12 mouse cellular contexts compared by ENCODE assay signal in genomic region chr5:120643365-120644085, GRCm38 (mm10). TPM values are rescaled to one million over a fixed set of nuclear protein-coding genes. Genes with fewer than 3 reads are reported as not detected.
DNase-seq lines count a peak whose midpoint lies in the region; ATAC-seq lines count a peak whose summit lies in the region.
"Had no signal": no experiment of that assay in that cellular context is flagged by ENCODE, and none has a peak within 500 bp of the region (broad histone marks: within the 10 kb centered on the region; RNA-seq: fewer than 3 reads in every experiment).

No protein-coding gene starts in this region.

- DNase-seq in kidney, adult 18-20 months = peak; percentile 43
- DNase-seq in Muller cell, postnatal 12 days (ENCODE audit: inconsistent ontology term) = peak; percentile 92
- DNase-seq in cerebellum, adult 11-12 months = peak; percentile 77
- peak; percentile 58 to 75 for DNase-seq in kidney, postnatal 25 days
- DNase-seq in thymus, postnatal 0 days (ENCODE audit: low spot score) = no peak
- DNase-seq in left cerebral cortex, postnatal 25 days (ENCODE audit: low spot score in 2 of 2) = no peak
- no peak for DNase-seq in embryonic facial prominence, embryonic 10.5 days (ENCODE audit: low spot score)
- DNase-seq: forebrain, postnatal 0 days had no signal

- intact Hi-C loops in left cerebral cortex, postnatal 25 days (cut with DNase I) = no loop called here

- no peak overlapping the region for H3K27ac ChIP-seq in kidney, embryonic 15.5 days
- H3K27ac ChIP-seq in embryonic facial prominence, embryonic 10.5 days (replicated peaks) = no peak overlapping the region
- H3K27ac ChIP-seq: stomach, postnatal 0 days had no signal

- no peaks in the 10 kb centered on the region for H3K9me3 ChIP-seq in kidney, embryonic 15.5 days (replicated peaks)
- H3K9me3 ChIP-seq in embryonic facial prominence, embryonic 10.5 days = no peaks in the 10 kb centered on the region

- H3K27me3 ChIP-seq in kidney, embryonic 15.5 days = peaks cover 22% of the 10 kb centered on the region
- H3K27me3 ChIP-seq in embryonic facial prominence, embryonic 10.5 days (replicated peaks; ENCODE audit: low read depth, poor library complexity, severe bottlenecking) = peaks cover 28% of the 10 kb centered on the region

- H3K9ac ChIP-seq in kidney, embryonic 15.5 days = no peak overlapping the region
- H3K9ac ChIP-seq: forebrain, postnatal 0 days had no signal

- no peak overlapping the region for H3K4me3 ChIP-seq in kidney, embryonic 15.5 days (replicated peaks)
- H3K4me3 ChIP-seq in embryonic facial prominence, embryonic 10.5 days = no peak overlapping the region

- H3K4me1 ChIP-seq in kidney, embryonic 15.5 days = peaks cover 16% of the 10 kb centered on the region
- peaks cover 2% of the 10 kb centered on the region for H3K4me1 ChIP-seq in embryonic facial prominence, embryonic 10.5 days

- H3K4me2 ChIP-seq in kidney, embryonic 15.5 days = no peak overlapping the region

- no peak for ATAC-seq in kidney, embryonic 15.5 days (replicated peaks; ENCODE audit: low FRiP score)
- ATAC-seq: forebrain, postnatal 0 days had no signal

- 60% methylated on average over 14 of the region's 14 CpGs for WGBS in kidney, embryonic 15.5 days
- 81% methylated on average over 14 of the region's 14 CpGs for WGBS in embryonic facial prominence, embryonic 10.5 days

- no peaks in the 10 kb centered on the region for H3K36me3 ChIP-seq in kidney, embryonic 15.5 days
- no peaks in the 10 kb centered on the region for H3K36me3 ChIP-seq in embryonic facial prominence, embryonic 10.5 days (replicated peaks)

RNA-seq across cellular contexts. Expression of gene Rasal1, which starts 5.1 kb away (rescaled TPM):
- 0.58 and 0.89 TPM in 2 replicates for polyA plus RNA-seq in kidney, embryonic 15.5 days (2015; fragmentation: Nextera tagmentation; extraction: Ambion mirVana)
- 11.4 and 11.8 TPM in 2 replicates for polyA plus RNA-seq in thymus, postnatal 0 days (2015; fragmentation: Nextera tagmentation; extraction: Ambion mirVana)
- total RNA-seq in left cerebral cortex, postnatal 25 days (2021) = 10 to 100 TPM; 81.0 to 82.3 TPM
- 0.07 and 0.14 TPM in 2 replicates for polyA plus RNA-seq in embryonic facial prominence, embryonic 10.5 days (2016; fragmentation: Nextera tagmentation; extraction: Ambion mirVana)

RNA-seq across cellular contexts. Expression of gene Cfap73, which starts 9.5 kb away (rescaled TPM):
- not detected in 2 replicates for polyA plus RNA-seq in kidney, embryonic 15.5 days (2015; fragmentation: Nextera tagmentation; extraction: Ambion mirVana)
- 0.23 and 0.30 TPM in 2 replicates for polyA plus RNA-seq in thymus, postnatal 0 days (2015; fragmentation: Nextera tagmentation; extraction: Ambion mirVana)
- total RNA-seq in left cerebral cortex, postnatal 25 days (2021) = not detected
- polyA plus RNA-seq in embryonic facial prominence, embryonic 10.5 days (2016; fragmentation: Nextera tagmentation; extraction: Ambion mirVana) = 0.27 TPM in 1 of 2 replicates, not detected in the other
- polyA plus RNA-seq: intestine, embryonic 14.5 days; limb, embryonic 14.5 days had no signal

RNA-seq across cellular contexts. Expression of gene Ddx54, which starts 31.0 kb away (rescaled TPM):
- polyA plus RNA-seq in kidney, embryonic 15.5 days (2015; fragmentation: Nextera tagmentation; extraction: Ambion mirVana) = 47.2 and 52.2 TPM in 2 replicates
- polyA plus RNA-seq in thymus, postnatal 0 days (2015; fragmentation: Nextera tagmentation; extraction: Ambion mirVana) = 106 and 108 TPM in 2 replicates
- 10 to 100 TPM; 38.7 to 39.6 TPM for total RNA-seq in left cerebral cortex, postnatal 25 days (2021)
- 62.3 and 64.3 TPM in 2 replicates for polyA plus RNA-seq in embryonic facial prominence, embryonic 10.5 days (2016; fragmentation: Nextera tagmentation; extraction: Ambion mirVana)

RNA-seq across cellular contexts. Expression of gene Rita1, which starts 31.1 kb away (rescaled TPM):
- polyA plus RNA-seq in kidney, embryonic 15.5 days (2015; fragmentation: Nextera tagmentation; extraction: Ambion mirVana) = 15.3 and 16.1 TPM in 2 replicates
- 10.7 TPM in 2 replicates for polyA plus RNA-seq in thymus, postnatal 0 days (2015; fragmentation: Nextera tagmentation; extraction: Ambion mirVana)
- total RNA-seq in left cerebral cortex, postnatal 25 days (2021) = 10 to 100 TPM; 31.4 to 32.6 TPM
- polyA plus RNA-seq in embryonic facial prominence, embryonic 10.5 days (2016; fragmentation: Nextera tagmentation; extraction: Ambion mirVana) = 19.4 and 20.1 TPM in 2 replicates

RNA-seq across cellular contexts. Expression of gene Iqcd, which starts 54.7 kb away (rescaled TPM):
- 0.82 and 0.90 TPM in 2 replicates for polyA plus RNA-seq in kidney, embryonic 15.5 days (2015; fragmentation: Nextera tagmentation; extraction: Ambion mirVana)
- 1.5 and 1.7 TPM in 2 replicates for polyA plus RNA-seq in thymus, postnatal 0 days (2015; fragmentation: Nextera tagmentation; extraction: Ambion mirVana)
- under 1 TPM; 0.32 to 0.48 TPM for total RNA-seq in left cerebral cortex, postnatal 25 days (2021)
- polyA plus RNA-seq in embryonic facial prominence, embryonic 10.5 days (2016; fragmentation: Nextera tagmentation; extraction: Ambion mirVana) = 0.65 and 0.81 TPM in 2 replicates

Comparison
In these comparisons a context has a peak if more than half of its experiments do, and no peak if none do; other contexts are left out.
1. DNase-seq: peak in kidney, adult 18-20 months (single experiment), Muller cell, postnatal 12 days (single experiment), cerebellum, adult 11-12 months (single experiment) and kidney, postnatal 25 days (2 of 2); none in thymus, postnatal 0 days (single experiment), left cerebral cortex, postnatal 25 days (0 of 2) and embryonic facial prominence, embryonic 10.5 days (single experiment).